17 mouse cellular contexts compared by ENCODE assay signal in genomic region chr19:53823847-53824246, GRCm38 (mm10).
DNase-seq lines count a peak whose midpoint lies in the region; ATAC-seq lines count a peak whose summit lies in the region.
"Had no signal": no experiment of that assay in that cellular context is flagged by ENCODE, and none has a peak within 500 bp of the region (broad histone marks: within the 10 kb centered on the region; RNA-seq: fewer than 3 reads in every experiment).

No protein-coding gene starts in this region.

- intact Hi-C loops in gastrocnemius, postnatal 14 days (cut with DNase I; ENCODE audit: low total_unique reads): no loop called here

- no peak overlapping the region for H3K4me2 ChIP-seq in kidney, embryonic 15.5 days
- no peak overlapping the region for H3K4me2 ChIP-seq in intestine, embryonic 16.5 days (ENCODE audit: low read depth, low read length)
- no peak overlapping the region for H3K4me2 ChIP-seq in stomach, embryonic 16.5 days (ENCODE audit: low read depth, low read length)

- no peak overlapping the region for H3K9ac ChIP-seq in kidney, embryonic 15.5 days
- H3K9ac ChIP-seq in intestine, embryonic 16.5 days (ENCODE audit: low read depth, low read length): peak overlapping the region; percentile 6; the same call in 1 of the 2 replicates
- H3K9ac ChIP-seq in stomach, embryonic 16.5 days (ENCODE audit: low read length): no peak overlapping the region
- H3K9ac ChIP-seq: embryonic facial prominence, embryonic 15.5 days had no signal

- DNase-seq in gastrocnemius, adult 18-20 months (ENCODE audit: low spot score): peak; percentile 53
- no peak for DNase-seq in gastrocnemius, postnatal 14 days
- no peak for DNase-seq in kidney, postnatal 14 days
- no peak for DNase-seq in adrenal gland, postnatal 14 days
- DNase-seq in MN1 (ENCODE audit: low spot score): no peak
- DNase-seq: cerebellum, postnatal 14 days; gastrocnemius, postnatal 10 days; kidney, postnatal 10 days; left cerebral cortex, postnatal 4 days; spleen, adult 18-20 months had no signal

- no peaks in the 10 kb centered on the region for H3K9me3 ChIP-seq in kidney, embryonic 15.5 days (replicated peaks)
- H3K9me3 ChIP-seq in intestine, embryonic 16.5 days (ENCODE audit: control insufficient read depth, low read length): no peaks in the 10 kb centered on the region
- H3K9me3 ChIP-seq in stomach, embryonic 16.5 days (replicated peaks; ENCODE audit: control insufficient read depth, low read length): no peaks in the 10 kb centered on the region
- H3K9me3 ChIP-seq: embryonic facial prominence, embryonic 15.5 days; forebrain, embryonic 15.5 days; hindbrain, embryonic 15.5 days; neural tube, embryonic 13.5 days had no signal

- H3K36me3 ChIP-seq in kidney, embryonic 15.5 days: no peaks in the 10 kb centered on the region
- no peaks in the 10 kb centered on the region for H3K36me3 ChIP-seq in intestine, embryonic 16.5 days (ENCODE audit: control insufficient read depth, insufficient read depth, low read length)
- H3K36me3 ChIP-seq in stomach, embryonic 16.5 days (ENCODE audit: control insufficient read depth, insufficient read depth, low read length): no peaks in the 10 kb centered on the region
- H3K36me3 ChIP-seq: embryonic facial prominence, embryonic 15.5 days; forebrain, embryonic 15.5 days; hindbrain, embryonic 15.5 days; neural tube, embryonic 13.5 days had no signal

- peak; percentile 54 for ATAC-seq in kidney, embryonic 15.5 days (replicated peaks; ENCODE audit: low FRiP score)
- ATAC-seq in intestine, embryonic 16.5 days: peak; percentile 36; the same call in 1 of the 2 replicates
- ATAC-seq in stomach, embryonic 16.5 days (ENCODE audit: insufficient read depth, low FRiP score): no peak
- ATAC-seq: forebrain, embryonic 15.5 days had no signal

- H3K4me3 ChIP-seq in kidney, embryonic 15.5 days (replicated peaks): no peak overlapping the region
- H3K4me3 ChIP-seq in intestine, embryonic 16.5 days (ENCODE audit: low read length): no peak overlapping the region
- H3K4me3 ChIP-seq in stomach, embryonic 16.5 days (replicated peaks; ENCODE audit: low read length): no peak overlapping the region

- peaks cover 39% of the 10 kb centered on the region for H3K4me1 ChIP-seq in kidney, embryonic 15.5 days
- peaks cover 4% of the 10 kb centered on the region; the same call in 1 of the 2 replicates for H3K4me1 ChIP-seq in intestine, embryonic 16.5 days (ENCODE audit: control insufficient read depth, insufficient read depth, low read length)
- peaks cover 9% of the 10 kb centered on the region; the same call in 1 of the 2 replicates for H3K4me1 ChIP-seq in stomach, embryonic 16.5 days (ENCODE audit: control insufficient read depth, insufficient read depth, low read length)
- H3K4me1 ChIP-seq: embryonic facial prominence, embryonic 15.5 days had no signal

- 24% methylated on average over 6 of the region's 6 CpGs for WGBS in kidney, embryonic 15.5 days
- 40% methylated on average over 6 of the region's 6 CpGs for WGBS in intestine, embryonic 16.5 days
- WGBS in stomach, embryonic 16.5 days: 37% methylated on average over 6 of the region's 6 CpGs

- no peaks in the 10 kb centered on the region for H3K27me3 ChIP-seq in kidney, embryonic 15.5 days
- H3K27me3 ChIP-seq in intestine, embryonic 16.5 days (replicated peaks; ENCODE audit: control insufficient read depth, insufficient read depth, low read length): no peaks in the 10 kb centered on the region
- no peaks in the 10 kb centered on the region for H3K27me3 ChIP-seq in stomach, embryonic 16.5 days (ENCODE audit: control insufficient read depth, insufficient read depth, low read length)
- H3K27me3 ChIP-seq: embryonic facial prominence, embryonic 15.5 days; forebrain, embryonic 15.5 days; hindbrain, embryonic 15.5 days had no signal

- H3K27ac ChIP-seq in kidney, embryonic 15.5 days: 0 out of 2 replicates have a peak overlapping the region, but pooled peaks have one; percentile 5
- no peak overlapping the region for H3K27ac ChIP-seq in intestine, embryonic 16.5 days (ENCODE audit: low read length)
- H3K27ac ChIP-seq in stomach, embryonic 16.5 days (ENCODE audit: low read length): peak overlapping the region; percentile 50; the same call in 1 of the 2 replicates
- H3K27ac ChIP-seq: embryonic facial prominence, embryonic 15.5 days had no signal
